Mouse (Mus musculus): ENCODE results near the gene Adarb1. TPM values are rescaled to one million over a fixed set of nuclear protein-coding genes. Genes with fewer than 3 reads are reported as not detected.
"Not testable (repeated sequence)": the region's sequence is repeated elsewhere in the genome, so short reads cannot be mapped to it uniquely, and the experiment has no call there.

The Adarb1 gene
- polyA plus RNA-seq, 1 experiment = 4.0 TPM

DNA sequence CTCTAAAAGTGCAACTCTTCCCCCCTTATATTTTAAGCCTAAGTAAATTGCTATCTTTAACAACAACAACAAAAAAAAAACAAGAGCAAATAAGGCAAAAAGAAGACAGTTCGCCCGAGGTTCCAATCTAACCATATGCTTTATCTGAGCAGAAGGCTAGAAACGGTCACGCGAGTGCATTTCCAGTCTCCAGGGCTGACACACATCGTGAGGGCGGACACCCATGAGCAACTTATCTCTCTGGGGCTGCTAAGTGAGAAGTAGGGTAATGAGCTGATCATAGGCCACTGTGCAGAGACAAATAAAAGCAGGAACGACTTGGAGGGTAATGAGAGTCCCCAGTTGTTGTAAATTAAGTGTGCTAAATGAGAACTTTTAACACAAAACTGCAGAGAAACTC, 119.4 kb downstream of the Adarb1 start:
- Histone ChIP-seq H3K27ac (replicated peaks; ENCODE audit: low read depth, low read length) (no peak overlapping the region), H3K4me3 (ENCODE audit: insufficient read depth, low read depth, low read length) (no peak overlapping the region), H3K4me1 (ENCODE audit: control insufficient read depth, insufficient read depth, insufficient read length, low read length) (no peaks in the 10 kb centered on the region)

DNA sequence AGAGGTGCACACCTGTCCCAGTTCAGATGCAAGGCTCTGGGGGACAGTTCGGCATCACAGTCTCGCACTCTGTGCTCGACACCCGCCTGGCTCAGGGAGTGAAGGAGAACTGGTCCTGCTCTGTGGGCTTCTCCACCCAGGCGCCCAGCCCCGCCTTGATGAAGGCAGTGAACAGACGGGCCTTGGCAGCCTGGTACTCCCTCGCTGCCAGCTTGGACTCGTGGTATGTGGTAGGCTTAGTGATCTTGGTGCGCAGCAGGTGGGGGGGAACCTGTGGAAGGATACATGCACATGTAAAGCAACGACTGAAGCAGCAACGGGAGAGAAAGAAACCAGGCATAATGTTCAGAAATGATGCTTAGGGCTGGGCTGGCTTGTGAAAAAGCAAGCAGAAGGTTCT, 123.4 kb downstream of the Adarb1 start:
- H3K4me3 ChIP-seq (ENCODE audit: insufficient read depth, low read depth, low read length) = no peak overlapping the region
- H3K27ac ChIP-seq (replicated peaks; ENCODE audit: low read depth, low read length) = no peak overlapping the region
- H3K4me1 ChIP-seq (ENCODE audit: control insufficient read depth, insufficient read depth, insufficient read length, low read length) = no peaks in the 10 kb centered on the region

DNA sequence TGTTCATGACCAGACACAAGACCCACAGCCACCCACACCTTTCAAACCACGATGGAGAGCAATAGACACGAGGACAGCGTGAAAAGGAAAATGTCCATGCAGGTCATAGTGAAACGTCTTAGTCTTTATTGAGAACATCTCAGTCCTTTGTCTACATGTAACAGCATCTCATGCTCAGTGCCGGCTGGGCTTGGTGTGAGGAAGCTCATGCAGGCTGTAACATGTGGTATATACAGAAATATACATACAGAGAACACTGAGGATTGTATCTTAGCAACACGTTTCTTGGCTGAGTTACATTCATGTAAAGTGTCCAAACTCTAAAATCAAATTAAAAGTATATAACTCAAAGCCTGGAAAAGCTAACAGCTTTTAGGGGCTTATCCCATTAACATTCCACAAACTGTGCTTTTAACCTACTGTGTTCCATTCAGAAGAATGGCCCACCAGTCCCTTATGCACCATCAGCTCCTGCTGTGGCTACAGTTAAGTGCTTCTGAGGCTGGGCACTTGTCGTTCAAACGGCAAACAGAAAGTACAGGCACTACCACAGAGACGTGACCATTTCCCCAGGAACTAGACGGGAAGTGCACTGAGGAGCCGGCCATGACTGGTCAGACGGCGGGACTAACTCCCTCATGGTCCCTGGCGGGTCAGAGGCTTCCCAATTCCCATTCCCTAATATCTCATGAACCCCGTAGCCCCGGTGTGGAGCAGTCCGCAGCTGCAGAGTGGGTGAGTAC, 127.3 kb downstream of the Adarb1 start:
- Histone ChIP-seq H3K4me3 (ENCODE audit: insufficient read depth, low read depth, low read length) (no peak overlapping the region), H3K4me1 (ENCODE audit: control insufficient read depth, insufficient read depth, insufficient read length, low read length) (no peaks in the 10 kb centered on the region), H3K27ac (replicated peaks; ENCODE audit: low read depth, low read length) (no peak overlapping the region)

DNA sequence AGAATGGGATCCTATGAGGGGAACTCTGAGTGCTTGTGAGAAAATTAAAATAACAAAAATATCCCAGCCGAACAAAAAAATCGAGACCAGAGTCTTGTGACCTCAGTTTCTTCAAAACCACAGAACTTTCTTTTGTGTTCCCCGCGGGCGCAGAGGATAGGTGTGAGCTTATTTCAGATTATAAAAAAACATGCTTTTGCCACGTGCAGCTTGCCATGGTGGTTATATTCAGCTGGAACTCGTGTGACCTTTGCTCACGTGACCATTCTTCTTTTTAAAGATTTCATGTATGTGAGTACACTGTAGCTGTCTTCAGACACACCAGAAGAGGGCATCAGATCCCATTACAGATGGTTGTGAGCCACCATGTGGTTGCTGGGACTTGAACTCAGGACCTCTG, 128.5 kb downstream of the Adarb1 start:
- Histone ChIP-seq H3K27ac (replicated peaks; ENCODE audit: low read depth, low read length) (no peak overlapping the region), H3K4me1 (ENCODE audit: control insufficient read depth, insufficient read depth, insufficient read length, low read length) (no peaks in the 10 kb centered on the region), H3K4me3 (ENCODE audit: insufficient read depth, low read depth, low read length) (no peak overlapping the region)

DNA sequence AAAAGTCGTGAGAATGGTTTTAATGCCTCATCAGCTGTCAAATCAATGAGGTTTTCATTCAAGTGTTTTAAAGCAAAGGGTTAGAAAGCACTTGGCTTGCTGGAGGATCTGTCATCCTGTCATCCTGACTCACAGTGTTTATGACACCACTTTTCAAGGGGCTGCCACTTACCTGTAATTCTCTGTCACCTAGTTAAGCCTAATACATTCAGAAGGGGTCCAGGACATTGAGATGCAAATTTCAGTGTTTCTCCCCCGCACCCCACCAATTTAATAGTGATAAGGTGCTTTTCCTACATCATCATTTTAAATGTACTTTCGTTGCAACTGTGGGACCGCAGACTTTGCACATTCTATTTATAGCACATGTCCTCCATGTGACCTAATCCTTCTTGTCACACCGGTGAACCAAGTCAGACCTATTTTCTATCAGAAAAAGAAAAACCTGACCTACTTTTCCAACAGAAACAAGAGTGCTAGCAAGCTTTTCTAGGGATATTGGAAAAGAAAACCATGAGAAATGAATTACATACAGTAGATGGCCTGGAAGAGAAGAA, 129.4 kb downstream of the Adarb1 start:
- H3K27ac ChIP-seq (replicated peaks; ENCODE audit: low read depth, low read length) = no peak overlapping the region
- H3K4me1 ChIP-seq (ENCODE audit: control insufficient read depth, insufficient read depth, insufficient read length, low read length) = no peaks in the 10 kb centered on the region
- H3K4me3 ChIP-seq (ENCODE audit: insufficient read depth, low read depth, low read length) = no peak overlapping the region

DNA sequence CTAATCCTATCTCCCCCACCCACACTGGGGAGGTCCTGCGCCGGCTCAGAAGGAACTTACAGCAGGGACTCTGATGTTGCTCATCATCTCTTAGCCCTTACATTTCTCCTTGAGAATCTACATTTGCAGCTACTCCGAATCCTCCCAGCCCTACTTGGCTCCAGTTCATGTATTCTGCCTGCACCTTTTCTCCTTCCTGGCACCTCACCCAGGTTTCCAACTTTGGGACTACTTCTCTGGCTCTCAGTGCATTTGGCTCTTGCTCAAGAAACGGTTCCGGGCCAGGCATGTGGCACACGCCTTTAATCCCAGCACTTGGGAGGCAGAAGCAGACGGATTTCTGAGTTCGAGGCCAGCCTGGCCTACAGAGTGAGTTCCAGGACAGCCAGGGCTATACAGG, 130.4 kb downstream of the Adarb1 start:
- Histone ChIP-seq H3K27ac (replicated peaks; ENCODE audit: low read depth, low read length) (no peak overlapping the region), H3K4me1 (ENCODE audit: control insufficient read depth, insufficient read depth, insufficient read length, low read length) (no peaks in the 10 kb centered on the region)

DNA sequence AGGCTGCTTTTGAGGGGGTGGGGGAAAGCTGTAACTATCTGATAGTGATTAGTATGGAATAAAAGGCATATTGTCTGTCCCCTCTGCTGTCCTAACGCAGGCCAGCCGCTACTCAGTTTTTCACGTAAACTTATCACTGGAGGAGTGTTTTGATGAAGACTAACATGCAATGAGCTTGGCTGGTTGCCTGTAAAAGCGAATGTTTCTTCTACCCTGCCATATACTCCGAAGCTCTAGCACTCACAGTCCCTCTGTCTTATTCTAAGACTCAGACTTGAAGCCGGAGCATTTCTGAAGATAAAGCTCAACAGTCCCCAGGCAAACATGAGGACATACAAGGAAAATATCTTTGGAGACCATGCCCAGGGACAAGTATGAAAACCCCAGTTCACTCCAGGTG, 133.2 kb downstream of the Adarb1 start:
- H3K4me3 ChIP-seq (ENCODE audit: insufficient read depth, low read depth, low read length) = no peak overlapping the region
- H3K27ac ChIP-seq (replicated peaks; ENCODE audit: low read depth, low read length) = no peak overlapping the region

More for the DNA sequence above, 130.4 kb downstream of the Adarb1 start:
- H3K4me3 ChIP-seq (ENCODE audit: insufficient read depth, low read depth, low read length) = no peak overlapping the region

DNA sequence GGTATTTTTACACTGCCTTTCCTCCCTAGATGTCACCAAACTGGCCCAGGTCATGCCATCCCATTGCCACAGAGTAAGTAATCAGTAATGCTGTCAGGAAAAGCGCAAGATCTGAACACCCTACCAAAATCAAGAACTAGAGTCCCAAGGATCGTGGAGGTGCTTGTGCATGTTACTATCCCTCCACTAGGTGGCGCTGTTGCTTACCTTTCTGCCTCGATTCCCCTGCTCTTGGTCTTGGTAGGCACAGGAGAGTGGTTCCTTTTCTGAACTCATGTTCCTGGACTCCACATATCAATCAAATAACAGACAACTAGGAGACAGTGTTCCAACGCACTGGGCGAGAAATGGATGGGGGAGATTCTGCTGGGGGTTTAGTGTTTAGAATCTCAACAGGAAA, 135.2 kb downstream of the Adarb1 start:
- H3K4me3 ChIP-seq (ENCODE audit: insufficient read depth, low read depth, low read length) = no peak overlapping the region
- H3K27ac ChIP-seq (replicated peaks; ENCODE audit: low read depth, low read length) = no peak overlapping the region
- no peaks in the 10 kb centered on the region for H3K4me1 ChIP-seq (ENCODE audit: control insufficient read depth, insufficient read depth, insufficient read length, low read length)

More for the DNA sequence above, 133.2 kb downstream of the Adarb1 start:
- H3K4me1 ChIP-seq (ENCODE audit: control insufficient read depth, insufficient read depth, insufficient read length, low read length) = no peaks in the 10 kb centered on the region

DNA sequence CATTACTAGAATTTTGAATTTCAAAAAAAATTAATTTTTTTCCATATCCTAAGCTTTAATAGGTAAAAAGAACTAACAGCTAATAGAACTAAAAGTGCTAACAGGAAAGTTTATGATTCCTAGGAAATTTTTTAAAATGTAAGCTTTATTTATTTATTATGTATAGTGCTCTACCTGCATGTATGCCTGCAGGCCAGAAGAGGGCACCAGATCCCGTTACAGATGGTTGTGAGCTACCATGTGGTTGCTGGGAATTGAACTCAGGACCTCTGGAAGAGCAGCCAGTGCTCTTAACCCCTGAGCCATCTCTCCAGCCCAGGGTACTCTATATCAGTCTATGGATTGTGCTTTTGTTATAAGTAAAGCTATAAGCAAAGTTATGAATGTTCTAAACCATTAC, 136.0 kb downstream of the Adarb1 start:
- not testable (repeated sequence) for H3K4me3 ChIP-seq (ENCODE audit: insufficient read depth, low read depth, low read length); H3K27ac ChIP-seq (replicated peaks; ENCODE audit: low read depth, low read length); H3K4me1 ChIP-seq (ENCODE audit: control insufficient read depth, insufficient read depth, insufficient read length, low read length)

DNA sequence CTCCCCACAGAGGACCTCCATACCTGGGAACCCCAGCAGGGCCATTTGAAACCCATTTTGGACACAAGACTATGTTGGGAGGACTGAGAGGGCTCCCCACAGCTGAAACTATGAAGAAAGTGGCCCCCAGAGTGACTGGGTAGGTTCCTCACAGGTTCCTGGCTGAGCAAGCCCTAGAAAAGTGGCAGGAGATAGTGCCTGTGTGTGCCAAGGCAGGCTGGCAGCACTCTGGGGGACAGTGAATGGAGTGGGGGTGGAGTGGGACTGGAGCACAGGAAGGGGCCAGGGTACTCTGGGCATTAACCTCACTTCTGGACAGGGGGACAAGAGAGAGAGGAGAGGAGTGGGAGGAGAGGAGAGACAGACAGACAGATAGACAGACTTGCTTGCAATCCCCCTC, 144.3 kb downstream of the Adarb1 start:
- no peak overlapping the region for H3K4me3 ChIP-seq (ENCODE audit: insufficient read depth, low read depth, low read length)
- H3K4me1 ChIP-seq (ENCODE audit: control insufficient read depth, insufficient read depth, insufficient read length, low read length) = no peaks in the 10 kb centered on the region; the same call in 1 of the 2 replicates
- H3K27ac ChIP-seq (replicated peaks; ENCODE audit: low read depth, low read length) = no peak overlapping the region

DNA sequence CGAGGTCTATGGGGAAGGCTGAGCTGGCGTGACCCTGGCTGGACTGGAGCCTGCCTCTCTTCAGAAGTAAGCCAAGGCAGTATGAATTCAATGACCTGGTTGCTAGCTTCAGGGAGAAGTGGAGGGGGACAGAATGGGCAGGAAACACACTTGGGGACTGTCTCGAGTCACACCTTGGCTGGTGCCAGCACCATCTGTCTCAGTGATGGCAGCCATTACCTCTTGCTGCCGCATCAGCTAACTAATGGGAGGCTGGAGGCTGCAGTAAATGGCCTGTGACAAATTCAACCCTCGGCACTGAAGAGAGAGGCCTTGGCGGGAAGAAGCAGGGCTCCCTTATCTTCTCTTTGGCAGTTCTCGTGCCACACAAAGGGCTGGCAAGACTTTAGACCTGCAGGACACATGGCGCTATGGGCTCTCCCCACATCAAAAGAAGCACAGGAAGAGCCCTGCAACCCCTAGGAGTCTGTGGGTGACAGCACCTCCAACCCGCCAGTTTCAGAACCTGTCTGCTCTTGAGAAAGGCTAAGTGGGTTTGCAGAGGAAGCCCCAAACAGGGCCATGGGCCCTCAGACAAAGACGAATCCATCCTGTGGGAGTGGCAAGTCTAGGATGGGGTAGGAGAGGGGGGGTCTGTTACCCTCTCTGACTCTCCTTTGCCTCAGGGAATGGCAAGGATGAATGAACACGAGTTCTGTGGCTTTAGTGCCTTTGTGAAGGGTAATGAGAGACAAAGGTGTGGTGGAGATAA, 144.9 kb downstream of the Adarb1 start:
- no peaks in the 10 kb centered on the region; the same call in 1 of the 2 replicates for H3K4me1 ChIP-seq (ENCODE audit: control insufficient read depth, insufficient read depth, insufficient read length, low read length)
- no peak overlapping the region for H3K27ac ChIP-seq (replicated peaks; ENCODE audit: low read depth, low read length)
- no peak overlapping the region for H3K4me3 ChIP-seq (ENCODE audit: insufficient read depth, low read depth, low read length)

DNA sequence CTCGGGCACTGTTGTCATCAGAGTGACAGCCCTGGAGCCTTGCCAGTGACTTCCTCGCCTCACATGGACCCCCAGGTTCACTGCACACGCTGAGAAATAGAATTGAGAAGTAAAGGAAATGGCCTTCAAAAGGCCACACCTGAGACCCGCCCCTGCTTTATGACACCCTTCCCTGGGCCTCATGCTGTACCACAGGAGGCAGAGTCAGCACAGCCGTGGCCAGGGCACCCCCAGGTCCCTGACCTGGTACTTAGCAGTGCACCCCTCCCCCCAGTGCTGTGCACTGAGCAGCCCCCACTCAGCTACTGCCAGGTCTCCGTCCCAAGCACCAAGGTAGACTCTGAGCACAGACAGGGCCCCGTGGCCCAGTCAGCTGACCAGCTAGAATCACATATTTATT, 148.9 kb downstream of the Adarb1 start:
- no peak overlapping the region for H3K4me3 ChIP-seq (ENCODE audit: insufficient read depth, low read depth, low read length)
- no peak overlapping the region for H3K27ac ChIP-seq (replicated peaks; ENCODE audit: low read depth, low read length)
- H3K4me1 ChIP-seq (ENCODE audit: control insufficient read depth, insufficient read depth, insufficient read length, low read length) = no peaks in the 10 kb centered on the region; the same call in 1 of the 2 replicates

DNA sequence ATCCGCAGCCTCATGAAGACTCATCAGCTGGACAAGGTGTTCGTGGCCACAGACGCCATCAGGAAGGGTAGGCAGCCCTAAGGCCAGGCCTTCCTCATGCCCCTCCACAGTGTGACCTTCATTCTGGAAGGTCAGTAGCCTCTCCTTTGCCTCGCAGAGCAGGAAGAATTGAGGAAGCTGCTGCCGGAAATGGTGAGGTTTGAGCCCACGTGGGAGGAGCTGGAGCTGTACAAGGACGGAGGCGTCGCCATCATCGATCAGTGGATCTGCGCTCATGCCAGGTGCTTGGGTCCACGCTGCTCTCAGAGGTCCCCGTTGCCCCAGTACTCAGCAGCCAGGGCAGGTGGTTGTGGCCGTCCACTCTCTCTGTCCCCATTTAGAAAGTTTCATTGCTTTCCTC, 151.0 kb downstream of the Adarb1 start:
- Histone ChIP-seq H3K27ac (replicated peaks; ENCODE audit: low read depth, low read length) (peak overlapping the region; percentile 23; the same call in 1 of the 2 replicates), H3K4me1 (ENCODE audit: control insufficient read depth, insufficient read depth, insufficient read length, low read length) (no peaks in the 10 kb centered on the region), H3K4me3 (ENCODE audit: insufficient read depth, low read depth, low read length) (no peak overlapping the region)

DNA sequence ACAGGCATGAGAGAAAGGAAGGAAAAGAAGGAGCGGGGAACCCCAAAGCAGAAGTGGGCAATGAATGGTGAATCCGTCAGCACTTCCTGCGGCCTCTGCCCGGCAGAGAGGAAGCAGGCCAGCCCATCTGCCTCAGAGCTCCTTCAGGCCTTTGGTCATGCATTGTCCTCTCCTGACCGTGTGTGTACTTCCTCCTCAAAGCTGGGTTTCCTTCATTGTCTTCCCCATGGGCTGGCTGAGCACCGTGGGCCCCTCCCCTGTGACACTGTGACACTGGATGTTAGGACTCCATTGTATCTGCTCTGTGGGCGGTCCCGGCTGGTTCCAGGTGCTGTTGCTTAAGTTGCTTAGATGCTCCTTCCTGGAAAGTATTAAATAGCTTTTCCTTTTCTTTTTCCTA, 151.8 kb downstream of the Adarb1 start:
- no peak overlapping the region for H3K4me3 ChIP-seq (ENCODE audit: insufficient read depth, low read depth, low read length)
- H3K27ac ChIP-seq (replicated peaks; ENCODE audit: low read depth, low read length) = no peak overlapping the region; the same call in 1 of the 2 replicates

DNA sequence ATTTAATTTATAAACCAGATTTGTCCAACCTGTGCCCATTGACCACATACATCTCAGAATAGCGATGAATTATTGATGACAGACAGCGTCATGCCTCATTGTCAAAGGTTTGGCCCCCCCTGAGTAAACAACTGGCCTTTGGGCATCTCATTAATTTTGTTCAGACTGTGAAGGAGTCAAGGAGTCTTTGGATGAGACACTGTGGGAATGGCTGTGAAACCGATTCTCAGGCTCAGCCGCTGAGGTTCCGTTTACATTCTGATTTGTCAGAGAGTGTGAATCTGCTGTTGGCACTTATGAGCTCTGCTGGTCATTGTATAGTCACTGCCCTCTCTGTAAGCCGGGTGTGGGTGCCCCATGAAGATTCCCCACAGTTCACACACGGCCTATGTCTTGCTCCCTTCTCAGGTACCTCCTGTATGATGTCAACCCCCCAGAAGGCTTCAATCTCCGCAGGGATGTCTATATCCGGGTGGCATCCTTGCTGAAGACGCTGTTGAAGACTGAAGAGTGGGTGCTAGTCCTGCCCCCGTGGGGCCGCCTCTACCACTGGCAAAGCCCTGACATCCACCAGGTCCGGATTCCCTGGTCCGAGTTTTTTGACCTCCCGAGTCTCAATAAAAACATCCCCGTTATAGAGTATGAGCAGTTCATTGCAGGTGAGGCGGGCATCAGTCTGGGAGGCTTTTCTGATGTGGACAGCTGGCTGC, 157.7 kb downstream of the Adarb1 start:
- Histone ChIP-seq H3K4me1 (ENCODE audit: control insufficient read depth, insufficient read depth, insufficient read length, low read length) (0 out of 2 replicates have a peak, but pooled peaks cover 2% of the 10 kb centered on the region), H3K27ac (replicated peaks; ENCODE audit: low read depth, low read length) (no peak overlapping the region), H3K4me3 (ENCODE audit: insufficient read depth, low read depth, low read length) (no peak overlapping the region; the same call in none of the 2 replicates)

More for the DNA sequence above, 151.8 kb downstream of the Adarb1 start:
- no peaks in the 10 kb centered on the region for H3K4me1 ChIP-seq (ENCODE audit: control insufficient read depth, insufficient read depth, insufficient read length, low read length)

Data from brown adipose tissue, adult 24 weeks (tissue).